Comparison of ENCODE assay signal across 9 mouse cellular contexts in genomic region chr14:103512802-103513472, GRCm38 (mm10). TPM values are rescaled to one million over a fixed set of nuclear protein-coding genes. Genes with fewer than 3 reads are reported as not detected.
A peak's percentile ranks its signal among the peaks of the same experiment; 100 is the strongest.
DNase-seq lines count a peak whose midpoint lies in the region; ATAC-seq lines count a peak whose summit lies in the region.
"Had no signal": no experiment of that assay in that cellular context is flagged by ENCODE, and none has a peak within 500 bp of the region (broad histone marks: within the 10 kb centered on the region; RNA-seq: fewer than 3 reads in every experiment).

Gene Scel, plus strand, starts transcription at chr14:103513342.

- no peaks in the 10 kb centered on the region for H3K27me3 ChIP-seq in limb, embryonic 12.5 days
- no peaks in the 10 kb centered on the region for H3K27me3 ChIP-seq in limb, embryonic 10.5 days (ENCODE audit: low read depth, poor library complexity, severe bottlenecking)
- H3K27me3 ChIP-seq in forebrain, embryonic 11.5 days (ENCODE audit: control insufficient read depth, insufficient read depth, low read length) = no peaks in the 10 kb centered on the region

- no peak for ATAC-seq in limb, embryonic 12.5 days (ENCODE audit: insufficient number of reproducible peaks, insufficient read depth, low FRiP score, low TSS enrichment, low read depth)
- ATAC-seq in forebrain, embryonic 11.5 days (replicated peaks; ENCODE audit: low FRiP score) = peak; percentile 56; the same call in 1 of the 2 replicates
- peak; percentile 87 for ATAC-seq in megakaryocyte, adult 5-6 weeks (ENCODE audit: poor library complexity, severe bottlenecking)
- ATAC-seq in cerebellum, adult (ENCODE audit: insufficient number of reproducible peaks, low FRiP score, low TSS enrichment) = no peak

- no peak within 1 kb of the TSS for H3K27ac ChIP-seq in limb, embryonic 12.5 days
- H3K27ac ChIP-seq in limb, embryonic 10.5 days = no peak within 1 kb of the TSS
- H3K27ac ChIP-seq in forebrain, embryonic 11.5 days (ENCODE audit: low read depth, low read length) = no peak within 1 kb of the TSS
- H3K27ac ChIP-seq: liver, embryonic 14.5 days had no signal

- H3K9me3 ChIP-seq in limb, embryonic 12.5 days = no peaks in the 10 kb centered on the region
- no peaks in the 10 kb centered on the region for H3K9me3 ChIP-seq in limb, embryonic 10.5 days (replicated peaks)
- H3K9me3 ChIP-seq in forebrain, embryonic 11.5 days (ENCODE audit: control insufficient read depth, low read length) = no peaks in the 10 kb centered on the region

- H3K4me1 ChIP-seq in limb, embryonic 12.5 days (replicated peaks) = peaks cover 5% of the 10 kb centered on the region; the same call in 1 of the 2 replicates
- 0 out of 2 replicates have a peak, but pooled peaks cover 2% of the 10 kb centered on the region for H3K4me1 ChIP-seq in limb, embryonic 10.5 days
- H3K4me1 ChIP-seq in forebrain, embryonic 11.5 days (replicated peaks; ENCODE audit: control insufficient read depth, insufficient read depth, low read length) = peaks cover 6% of the 10 kb centered on the region; the same call in 1 of the 2 replicates

- H3K36me3 ChIP-seq in limb, embryonic 12.5 days = no peaks in the 10 kb centered on the region
- no peaks in the 10 kb centered on the region for H3K36me3 ChIP-seq in limb, embryonic 10.5 days
- no peaks in the 10 kb centered on the region for H3K36me3 ChIP-seq in forebrain, embryonic 11.5 days (ENCODE audit: control insufficient read depth, insufficient read depth, low read length)

- H3K9ac ChIP-seq in limb, embryonic 12.5 days (replicated peaks) = no peak within 1 kb of the TSS
- H3K9ac ChIP-seq in forebrain, embryonic 11.5 days (ENCODE audit: low read length) = no peak within 1 kb of the TSS
- H3K9ac ChIP-seq: liver, embryonic 14.5 days had no signal

- H3K4me3 ChIP-seq in limb, embryonic 12.5 days (replicated peaks) = no peak within 1 kb of the TSS
- H3K4me3 ChIP-seq in limb, embryonic 10.5 days = no peak within 1 kb of the TSS
- no peak within 1 kb of the TSS for H3K4me3 ChIP-seq in forebrain, embryonic 11.5 days (ENCODE audit: low read depth, low read length)

- WGBS in limb, embryonic 12.5 days = 28% methylated on average over 14 of the region's 14 CpGs
- 41% methylated on average over 14 of the region's 14 CpGs for WGBS in limb, embryonic 10.5 days
- WGBS in forebrain, embryonic 11.5 days = 19% methylated on average over 14 of the region's 14 CpGs

- H3K4me2 ChIP-seq in limb, embryonic 12.5 days = peak within 1 kb of the TSS; percentile 19; the same call in 1 of the 2 replicates
- H3K4me2 ChIP-seq in forebrain, embryonic 11.5 days (ENCODE audit: low read depth, low read length, severe bottlenecking) = 0 out of 2 replicates have a peak within 1 kb of the TSS, but pooled peaks have one; percentile 1

- no peak for DNase-seq in limb, embryonic 10.5 days (ENCODE audit: low spot score)
- DNase-seq in forebrain, embryonic 11.5 days (ENCODE audit: low spot score) = no peak
- peak; percentile 55 to 69 for DNase-seq in kidney, adult 8-10 months
- DNase-seq in cerebellum, postnatal 4 days (ENCODE audit: low spot score in 2 of 2) = no peak
- no peak for DNase-seq in gastrocnemius, adult 8-10 months (ENCODE audit: low spot score in 2 of 2)

RNA-seq across cellular contexts. Expression of gene Scel, which starts in this region (rescaled TPM):
- polyA plus RNA-seq in limb, embryonic 12.5 days (2016; fragmentation: Nextera tagmentation; extraction: Ambion mirVana) = 0.11 and 0.17 TPM in 2 replicates
- 0.09 TPM in 1 of 2 replicates, not detected in the other for polyA plus RNA-seq in limb, embryonic 10.5 days (2016; fragmentation: Nextera tagmentation; extraction: Ambion mirVana)
- polyA plus RNA-seq in forebrain, embryonic 11.5 days (2014; fragmentation: Nextera tagmentation; extraction: Ambion mirVana) = 0.47 and 0.91 TPM in 2 replicates
- total RNA-seq in megakaryocyte, adult 5-6 weeks (2015) = 0.51 and 0.73 TPM in 2 replicates
- 0.62 and 1.7 TPM in 2 replicates for total RNA-seq in megakaryocyte, adult 5-6 weeks (2017)
- under 1 TPM; 0.16 to 0.58 (median 0.19) TPM for total RNA-seq in gastrocnemius, adult 8-10 months (2022)

Comparison
In these comparisons a context has a peak if more than half of its experiments do, and no peak if none do; other contexts are left out.
1. Peak in ATAC-seq and H3K4me2 ChIP-seq in forebrain, embryonic 11.5 days; RNA of the gene not detected or under 1 TPM.
2. DNase-seq: peak in kidney, adult 8-10 months (2 of 2); none in limb, embryonic 10.5 days (single experiment), forebrain, embryonic 11.5 days (single experiment), cerebellum, postnatal 4 days (0 of 2) and gastrocnemius, adult 8-10 months (0 of 2).